Mouse (Mus musculus) heart, postnatal 0 days (tissue): ENCODE measurements around the gene Syne4. TPM values are rescaled to one million over a fixed set of nuclear protein-coding genes. Genes with fewer than 3 reads are reported as not detected.

Experiments
- ATAC-seq: fragments of 200-750 bp; cut with Nextera tagmentation; 2 replicates; pipeline ENCODE4 v1.8.0; 2017; ENCODE audit warnings: low read depth, moderate number of reproducible peaks, moderate library complexity; ENCODE audit not compliant: insufficient read depth
- DNase-seq: peaks from one replicate; pipeline ENCODE4 v3.0.0-alpha.2; 2016; ENCODE audit warnings: low spot score
- H3K27ac ChIP-seq: fragments of 300-500 bp; sonication (generic); 2 replicates; pipeline ENCODE4 v1.5.1; 2014; ENCODE audit warnings: low read depth, mild to moderate bottlenecking
- H3K27me3 ChIP-seq: fragments of 300-500 bp; sonication (generic); 2 replicates; pipeline ENCODE4 v1.6.1; 2014; ENCODE audit warnings: low read length, mixed read lengths; ENCODE audit not compliant: control insufficient read depth, insufficient read depth
- H3K36me3 ChIP-seq: fragments of 300-500 bp; sonication (generic); replicated peaks from 2 replicates; pipeline ENCODE4 v1.6.1; 2014; ENCODE audit warnings: low read length, mixed read lengths; ENCODE audit not compliant: control insufficient read depth, insufficient read depth
- H3K4me1 ChIP-seq: fragments of 300-500 bp; sonication (generic); 2 replicates; pipeline ENCODE4 v1.6.1; 2014; ENCODE audit warnings: antibody characterized with exemption; ENCODE audit not compliant: control insufficient read depth, insufficient read depth
- H3K4me2 ChIP-seq: fragments of 300-500 bp; sonication (generic); 2 replicates; pipeline ENCODE4 v1.6.1; 2014; ENCODE audit warnings: low read depth, mild to moderate bottlenecking, low read length, moderate library complexity
- H3K4me3 ChIP-seq: fragments of 300-500 bp; sonication (generic); 2 replicates; pipeline ENCODE4 v1.5.1; 2014; ENCODE audit warnings: low read depth, low read length
- H3K9ac ChIP-seq: fragments of 300-500 bp; sonication (generic); replicated peaks from 2 replicates; pipeline ENCODE4 v1.6.1; 2014; ENCODE audit warnings: low read depth, low read length, mixed read lengths
- H3K9me3 ChIP-seq: fragments of 300-500 bp; sonication (generic); replicated peaks from 2 replicates; pipeline ENCODE4 v1.6.1; 2016; ENCODE audit warnings: low read length; ENCODE audit not compliant: control insufficient read depth
- CTCF ChIP-seq: IDR thresholded peaks from 2 replicates; pipeline ENCODE4 v1.5.1; 2016; ENCODE audit warnings: antibody characterized with exemption, control low read depth, low read depth
- EP300 ChIP-seq: IDR thresholded peaks from 2 replicates; pipeline ENCODE4 v1.6.1; 2016; ENCODE audit warnings: antibody characterized with exemption, low read depth
- WGBS: fragments of 180-500 bp; shearing (Covaris S2); extraction: QIAGEN DNeasy Blood & Tissue Kit; methylation state at CpG from one replicate; pipeline ENCODE4 v1.1.7; 2014; 5-methylcytosine and 5-hydroxymethylcytosine counted together
- polyA plus RNA-seq: library from polyadenylated mRNA; unstranded; fragments of >200 nt; fragmentation: Nextera tagmentation; extraction: Ambion mirVana; gene quantifications from 2 replicates; pipeline ENCODE4 v1.2.1, GENCODE M21; 2015
- total RNA-seq: library from RNA; depleted of rRNA; stranded (reverse); fragments of >200 nt; gene quantifications from 2 replicates; pipeline ENCODE4 v1.2.3, GENCODE M21; 2014; ENCODE audit warnings: low replicate concordance

The Syne4 gene
- total and polyA plus RNA-seq, 2 experiments from 2014 or later, result 0.34 to 1.6 TPM

GRCm38 (mm10) chr7:30274383-30274782 is 40.2 kb upstream of the Syne4 start:
- Histone ChIP-seq H3K36me3 (0 out of 2 replicates have a peak, but pooled peaks cover 5% of the 10 kb centered on the region), H3K4me1 (peaks cover 2% of the 10 kb centered on the region), H3K27ac (no peak overlapping the region), H3K4me3 (no peak overlapping the region), H3K27me3 (no peaks in the 10 kb centered on the region), H3K4me2 (no peak overlapping the region), H3K9ac (no peak overlapping the region), H3K9me3 (no peaks in the 10 kb centered on the region)
- DNase-seq (no peak), ATAC-seq (no peak)
- TF ChIP-seq CTCF (no peak), EP300 (no peak)
- WGBS, result 68% methylated on average over 6 of the region's 6 CpGs

DNA sequence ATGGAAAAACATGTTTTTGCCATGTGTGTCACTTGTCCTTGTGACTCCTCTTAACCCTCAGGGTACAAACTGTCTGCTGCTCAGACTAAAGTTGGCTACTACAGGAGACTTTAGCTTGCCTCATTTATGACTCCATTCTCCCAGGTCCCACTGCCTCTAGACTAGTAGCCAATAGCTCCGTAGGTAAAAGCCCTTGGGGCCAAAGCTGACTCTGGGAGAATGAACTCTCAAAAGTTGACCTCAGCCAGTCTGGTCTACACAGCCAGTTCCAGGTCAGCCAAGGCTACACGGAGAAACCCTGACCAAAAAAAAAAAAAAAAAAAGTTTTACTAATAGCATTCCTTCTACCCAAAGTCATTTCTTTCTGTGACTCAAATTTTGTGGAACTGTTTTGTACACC is 35.7 kb upstream of the Syne4 start:
- ATAC-seq, result no peak
- H3K4me2 ChIP-seq, result peak overlapping the region; percentile 82; the same call in 1 of the 2 replicates
- no peaks in the 10 kb centered on the region for H3K27me3 ChIP-seq
- no peaks in the 10 kb centered on the region for H3K36me3 ChIP-seq
- no peak overlapping the region for H3K4me3 ChIP-seq
- H3K9me3 ChIP-seq, result no peaks in the 10 kb centered on the region
- DNase-seq, result no peak
- peaks cover 5% of the 10 kb centered on the region for H3K4me1 ChIP-seq
- H3K27ac ChIP-seq, result no peak overlapping the region
- WGBS, result 52% methylated on average over 2 of the region's 2 CpGs
- 0 out of 2 replicates have a peak overlapping the region, but pooled peaks have one; percentile 19 for H3K9ac ChIP-seq
- TF ChIP-seq CTCF (no peak), EP300 (no peak)

DNA sequence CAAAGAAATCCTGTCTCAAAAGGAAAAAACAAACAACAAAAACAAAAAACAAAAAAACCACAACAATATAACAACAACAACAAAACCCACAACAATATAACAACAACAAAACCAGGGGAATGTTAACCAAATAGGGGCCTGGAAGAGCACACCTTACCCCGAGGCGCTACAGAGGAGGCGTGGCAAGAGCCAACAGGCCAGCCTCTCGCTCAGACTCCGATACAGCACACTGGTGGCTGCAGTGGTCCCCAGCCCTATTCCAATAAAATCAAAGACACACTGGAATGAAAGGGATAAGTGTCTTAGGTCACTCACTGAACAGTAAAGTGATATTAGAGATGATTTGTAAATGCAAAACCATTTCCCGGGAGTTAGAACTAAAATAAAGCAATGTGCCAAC is 35.1 kb upstream of the Syne4 start:
- Histone ChIP-seq H3K9ac (peak overlapping the region; percentile 51; the same call in 1 of the 2 replicates), H3K9me3 (no peaks in the 10 kb centered on the region), H3K4me3 (peak overlapping the region; percentile 77), H3K4me2 (peak overlapping the region; percentile 82), H3K27ac (peak overlapping the region; percentile 98; the same call in 1 of the 2 replicates), H3K36me3 (no peaks in the 10 kb centered on the region), H3K4me1 (peaks cover 5% of the 10 kb centered on the region), H3K27me3 (no peaks in the 10 kb centered on the region)
- DNase-seq (peak; percentile 16), ATAC-seq (no peak)
- no peak for TF ChIP-seq CTCF
- TF ChIP-seq EP300, result no peak
- WGBS, result under 1% methylated on average over 6 of the region's 6 CpGs

- no peaks in the 10 kb centered on the region for H3K9me3 ChIP-seq
- no peaks in the 10 kb centered on the region for H3K36me3 ChIP-seq
- peak within 1 kb of the TSS; percentile 51 for H3K9ac ChIP-seq
- peak within 1 kb of the TSS; percentile 77 for H3K4me3 ChIP-seq
- peaks cover 5% of the 10 kb centered on the region for H3K4me1 ChIP-seq
- WGBS, result under 1% methylated on average over 49 of the region's 49 CpGs
- DNase-seq, result peak; percentile 96
- no peak; the same call in none of the 2 replicates for TF ChIP-seq EP300
- TF ChIP-seq CTCF, result no peak
- H3K4me2 ChIP-seq, result peak within 1 kb of the TSS; percentile 82
- no peaks in the 10 kb centered on the region for H3K27me3 ChIP-seq
- ATAC-seq, result peak; percentile 96
- peak within 1 kb of the TSS; percentile 98 for H3K27ac ChIP-seq
Measured at GRCm38 (mm10) chr7:30279951-30280669, 34.5 kb upstream of the Syne4 start, which contains the start of the genes Thap8 and Wdr62. Gene Thap8, plus strand, starts transcription at chr7:30280094. Gene Wdr62, minus strand, starts transcription at chr7:30280419.

- 0% methylated on average over 20 of the region's 20 CpGs for WGBS
- peak; percentile 93 for DNase-seq
- TF ChIP-seq EP300, result peak; percentile 53; the same call in 1 of the 2 replicates
- no peak for TF ChIP-seq CTCF
Measured at GRCm38 (mm10) chr7:30280670-30281138, 33.9 kb upstream of the Syne4 start.

More at GRCm38 (mm10) chr7:30280670-30281138, 33.9 kb upstream of the Syne4 start:
- Histone ChIP-seq H3K36me3 (no peaks in the 10 kb centered on the region), H3K9ac (0 out of 2 replicates have a peak overlapping the region, but pooled peaks have one; percentile 23), H3K9me3 (no peaks in the 10 kb centered on the region), H3K4me2 (peak overlapping the region; percentile 82), H3K27ac (peak overlapping the region; percentile 98), H3K27me3 (no peaks in the 10 kb centered on the region), H3K4me1 (peaks cover 5% of the 10 kb centered on the region), H3K4me3 (peak overlapping the region; percentile 77)
- ATAC-seq, result peak; percentile 84
